ENCODE assay signal across 23 mouse cellular contexts in genomic region chr1:125987803-125988202, GRCm38 (mm10).
DNase-seq lines count a peak whose midpoint lies in the region; ATAC-seq and TF ChIP-seq lines count a peak whose summit lies in the region.
"Had no signal": no experiment of that assay in that cellular context is flagged by ENCODE, and none has a peak within 500 bp of the region (broad histone marks: within the 10 kb centered on the region; RNA-seq: fewer than 3 reads in every experiment).

No protein-coding gene starts in this region.

- WGBS in forebrain, embryonic 13.5 days = 93% methylated on average over 3 of the region's 3 CpGs
- WGBS in forebrain, embryonic 11.5 days = 91% methylated on average over 3 of the region's 3 CpGs
- WGBS in forebrain, embryonic 16.5 days = 59% methylated on average over 3 of the region's 3 CpGs

- H3K9me3 ChIP-seq in forebrain, embryonic 13.5 days (replicated peaks) = no peaks in the 10 kb centered on the region
- no peaks in the 10 kb centered on the region for H3K9me3 ChIP-seq in forebrain, embryonic 11.5 days (ENCODE audit: control insufficient read depth, low read length)
- H3K9me3 ChIP-seq in forebrain, embryonic 16.5 days (ENCODE audit: control insufficient read depth, low read length) = no peaks in the 10 kb centered on the region
- H3K9me3 ChIP-seq: embryonic facial prominence, embryonic 13.5 days; heart, embryonic 15.5 days; hindbrain, embryonic 13.5 days had no signal

- no peak for DNase-seq in forebrain, embryonic 11.5 days (ENCODE audit: low spot score)
- peak; percentile 55 to 61 for DNase-seq in layer of hippocampus, adult 2 months (ENCODE audit: low spot score in 2 of 2)
- DNase-seq in layer of hippocampus, postnatal 25 days (ENCODE audit: extremely low spot score in 1 of 2, low spot score in 1 of 2) = no peak
- DNase-seq in layer of hippocampus, adult 9-11 months = peak; percentile 35
- DNase-seq in cerebellum, adult 9-11 months = no peak
- DNase-seq in thymus, postnatal 0 days (ENCODE audit: low spot score) = no peak
- DNase-seq: adrenal gland, postnatal 14 days; B cell, adult 2 months; cerebellum, adult 11 months; cerebellum, adult 8-10 months; cerebellum, postnatal 25 days; gastrocnemius, postnatal 10 days; heart, adult 18-20 months; heart, postnatal 14 days had no signal

- H3K27me3 ChIP-seq in forebrain, embryonic 13.5 days = no peaks in the 10 kb centered on the region
- no peaks in the 10 kb centered on the region for H3K27me3 ChIP-seq in forebrain, embryonic 11.5 days (ENCODE audit: control insufficient read depth, insufficient read depth, low read length)
- H3K27me3 ChIP-seq in forebrain, embryonic 16.5 days (replicated peaks; ENCODE audit: control insufficient read depth, insufficient read depth, low read length) = no peaks in the 10 kb centered on the region
- H3K27me3 ChIP-seq: embryonic facial prominence, embryonic 13.5 days; heart, embryonic 15.5 days; hindbrain, embryonic 13.5 days had no signal

- H3K36me3 ChIP-seq in forebrain, embryonic 13.5 days (ENCODE audit: poor library complexity, severe bottlenecking) = no peaks in the 10 kb centered on the region
- no peaks in the 10 kb centered on the region for H3K36me3 ChIP-seq in forebrain, embryonic 11.5 days (ENCODE audit: control insufficient read depth, insufficient read depth, low read length)
- H3K36me3 ChIP-seq in forebrain, embryonic 16.5 days (ENCODE audit: control insufficient read depth, insufficient read depth) = no peaks in the 10 kb centered on the region
- H3K36me3 ChIP-seq: embryonic facial prominence, embryonic 13.5 days; G1E; heart, embryonic 15.5 days; hindbrain, embryonic 13.5 days had no signal

- H3K9ac ChIP-seq in forebrain, embryonic 13.5 days = no peak overlapping the region
- H3K9ac ChIP-seq in forebrain, embryonic 11.5 days (ENCODE audit: low read length) = no peak overlapping the region
- H3K9ac ChIP-seq in forebrain, embryonic 16.5 days (replicated peaks; ENCODE audit: low read depth, low read length) = no peak overlapping the region
- H3K9ac ChIP-seq: embryonic facial prominence, embryonic 13.5 days; heart, embryonic 15.5 days; hindbrain, embryonic 13.5 days had no signal

- ATAC-seq in forebrain, embryonic 13.5 days = peak; percentile 45; the same call in 1 of the 2 replicates
- ATAC-seq in forebrain, embryonic 11.5 days (replicated peaks; ENCODE audit: low FRiP score) = no peak
- ATAC-seq in forebrain, embryonic 16.5 days = 0 out of 2 replicates have a peak, but pooled peaks have one; percentile 47
- ATAC-seq: CD4-positive, CD25-positive, alpha-beta regulatory T cell, adult 4 months; hindbrain, postnatal 0 days had no signal

- H3K4me2 ChIP-seq in forebrain, embryonic 13.5 days = no peak overlapping the region
- no peak overlapping the region for H3K4me2 ChIP-seq in forebrain, embryonic 11.5 days (ENCODE audit: low read depth, low read length, severe bottlenecking)
- H3K4me2 ChIP-seq in forebrain, embryonic 16.5 days (ENCODE audit: low read length) = no peak overlapping the region
- H3K4me2 ChIP-seq: embryonic facial prominence, embryonic 13.5 days; heart, embryonic 11.5 days; heart, embryonic 15.5 days; hindbrain, embryonic 13.5 days had no signal

- H3K4me1 ChIP-seq in forebrain, embryonic 13.5 days = no peaks in the 10 kb centered on the region
- no peaks in the 10 kb centered on the region for H3K4me1 ChIP-seq in forebrain, embryonic 11.5 days (replicated peaks; ENCODE audit: control insufficient read depth, insufficient read depth, low read length)
- 0 out of 2 replicates have a peak, but pooled peaks cover 2% of the 10 kb centered on the region for H3K4me1 ChIP-seq in forebrain, embryonic 16.5 days (replicated peaks; ENCODE audit: control insufficient read depth, insufficient read depth, low read length)
- H3K4me1 ChIP-seq: heart, embryonic 15.5 days; hindbrain, embryonic 13.5 days had no signal

- TF ChIP-seq CTCF in layer of hippocampus, adult 2 months (conservative IDR thresholded peaks at IDR 0.05) = no peak

- no peak overlapping the region for H3K4me3 ChIP-seq in forebrain, embryonic 13.5 days
- H3K4me3 ChIP-seq in forebrain, embryonic 11.5 days (ENCODE audit: low read depth, low read length) = no peak overlapping the region
- H3K4me3 ChIP-seq in layer of hippocampus, adult 2 months = no peak overlapping the region
- H3K4me3 ChIP-seq in forebrain, embryonic 16.5 days (replicated peaks; ENCODE audit: low read length) = no peak overlapping the region
- H3K4me3 ChIP-seq: embryonic facial prominence, embryonic 13.5 days; heart, embryonic 15.5 days; hindbrain, embryonic 13.5 days had no signal

- H3K27ac ChIP-seq in forebrain, embryonic 13.5 days = no peak overlapping the region
- H3K27ac ChIP-seq in forebrain, embryonic 11.5 days (ENCODE audit: low read depth, low read length) = no peak overlapping the region
- H3K27ac ChIP-seq in layer of hippocampus, adult 2 months = no peak overlapping the region
- H3K27ac ChIP-seq in forebrain, embryonic 16.5 days (ENCODE audit: low read length) = no peak overlapping the region
- H3K27ac ChIP-seq: embryonic facial prominence, embryonic 13.5 days; heart, embryonic 15.5 days; hindbrain, embryonic 13.5 days; hindbrain, postnatal 0 days had no signal

Comparison
In these comparisons a context has a peak if more than half of its experiments do, and no peak if none do; other contexts are left out.
1. DNase-seq: peak in layer of hippocampus, adult 2 months (2 of 2) and layer of hippocampus, adult 9-11 months (single experiment); none in forebrain, embryonic 11.5 days (single experiment), layer of hippocampus, postnatal 25 days (0 of 2), cerebellum, adult 9-11 months (single experiment) and thymus, postnatal 0 days (single experiment).